Mouse (Mus musculus) monocyte, adult 59 days (primary cell): ENCODE results near the gene Hmgcr. TPM values are rescaled to one million over a fixed set of nuclear protein-coding genes. Genes with fewer than 3 reads are reported as not detected.

Source experiments
- total RNA-seq, 2 experiments: library from RNA; stranded (reverse); gene quantifications; one replicate each; pipeline ENCODE4 v1.2.4; 2023

Hmgcr gene
- 10 to 100 TPM; 77.0 to 97.3 TPM for total RNA-seq

DNA sequence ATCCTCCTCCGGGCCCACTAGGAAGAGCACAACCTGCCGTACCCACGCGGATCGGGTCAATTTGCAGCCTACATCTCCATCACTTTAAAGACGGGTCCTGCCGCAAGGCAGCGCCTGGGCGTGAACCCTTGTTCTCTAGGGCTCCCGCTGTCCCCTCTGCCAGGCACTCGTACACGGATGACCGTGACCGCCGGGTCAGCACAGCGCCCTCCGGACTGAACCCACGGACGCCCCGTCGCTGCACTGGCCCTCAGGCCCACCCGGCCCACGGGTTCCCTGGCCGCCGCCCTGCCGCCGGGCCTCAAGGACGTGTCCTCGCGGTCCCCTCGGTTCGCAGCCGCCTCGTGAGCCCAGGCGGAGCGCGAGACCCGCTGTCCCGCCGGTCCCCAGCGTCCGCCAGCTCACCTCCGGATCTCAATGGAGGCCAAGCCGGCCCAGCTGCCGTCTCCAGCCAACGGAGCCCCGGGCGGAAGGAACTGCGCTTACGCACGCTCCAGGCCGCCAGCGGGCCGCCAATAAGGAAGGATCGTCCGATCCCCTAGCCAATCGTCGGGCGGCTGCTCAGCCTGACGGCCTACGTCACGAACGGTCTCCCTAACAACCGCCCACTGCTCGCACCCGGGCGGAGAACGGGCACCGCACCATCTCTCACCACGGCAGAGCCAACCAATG is at the start of gene Hmgcr:
Gene Hmgcr (minus strand): TSS at position 531 of the 672 bp plus-strand sequence.

Other genes with a start within 250 kb of the Hmgcr start
- gene Ankdd1b, start 199.7 kb downstream of the Hmgcr start, total RNA-seq: not detected
- gene Gm17622, start 180.2 kb downstream of the Hmgcr start, total RNA-seq: not detected
- gene Polk, start 128.4 kb downstream of the Hmgcr start, total RNA-seq: 1 to 10 TPM; 8.0 to 9.8 TPM
- 10 to 100 TPM; 70.7 to 73.3 TPM for gene Col4a3bp, start 128.3 kb downstream of the Hmgcr start, total RNA-seq
- gene Ankrd31, start 77.3 kb upstream of the Hmgcr start, total RNA-seq: under 1 TPM in 1 of 2 experiments, not detected in 1; 0.08 TPM